Mouse (Mus musculus) stomach, embryonic 14.5 days (tissue): ENCODE data around the gene Lrrc25. TPM values are rescaled to one million over a fixed set of nuclear protein-coding genes. Genes with fewer than 3 reads are reported as not detected.

ENCODE experiments used
- ATAC-seq: fragments of 200-750 bp; cut with Nextera tagmentation; 2 replicates; pipeline ENCODE4 v1.8.0; 2017; ENCODE audit warnings: low read depth, moderate TSS enrichment; ENCODE audit not compliant: insufficient number of reproducible peaks, insufficient read depth, low FRiP score
- H3K27ac ChIP-seq: fragments of 300-500 bp; sonication (generic); 2 replicates; pipeline ENCODE4 v1.5.1; 2014; ENCODE audit warnings: mild to moderate bottlenecking, low read length, moderate library complexity, mixed read lengths
- H3K27me3 ChIP-seq: fragments of 300-500 bp; sonication (generic); 2 replicates; pipeline ENCODE4 v1.6.1; 2014; ENCODE audit warnings: low read length, control low read depth, mixed read lengths; ENCODE audit not compliant: control insufficient read depth, insufficient read depth
- H3K36me3 ChIP-seq: fragments of 300-500 bp; sonication (generic); 2 replicates; pipeline ENCODE4 v1.6.1; 2014; ENCODE audit warnings: mild to moderate bottlenecking, control low read depth, low read length, moderate library complexity, mixed read lengths; ENCODE audit not compliant: control insufficient read depth, insufficient read depth
- H3K4me1 ChIP-seq: fragments of 300-500 bp; sonication (generic); 2 replicates; pipeline ENCODE4 v1.6.1; 2014; ENCODE audit warnings: low read length, control low read depth, mixed read lengths; ENCODE audit not compliant: control insufficient read depth, insufficient read depth
- H3K4me2 ChIP-seq: fragments of 300-500 bp; sonication (generic); replicated peaks from 2 replicates; pipeline ENCODE4 v1.6.1; 2014; ENCODE audit warnings: low read depth, low read length, control low read depth
- H3K4me3 ChIP-seq: fragments of 300-500 bp; sonication (generic); 2 replicates; pipeline ENCODE4 v1.5.1; 2014; ENCODE audit warnings: low read depth, low read length, control low read depth
- H3K9ac ChIP-seq: fragments of 300-500 bp; sonication (generic); replicated peaks from 2 replicates; pipeline ENCODE4 v1.6.1; 2014; ENCODE audit warnings: low read depth, mild to moderate bottlenecking, control low read depth, low read length, moderate library complexity, mixed read lengths
- H3K9me3 ChIP-seq: fragments of 300-500 bp; sonication (generic); 2 replicates; pipeline ENCODE4 v1.6.1; 2016; ENCODE audit warnings: low read depth, low read length, control low read depth; ENCODE audit not compliant: control insufficient read depth
- WGBS: fragments of 180-500 bp; shearing (Covaris S2); extraction: QIAGEN DNeasy Blood & Tissue Kit; methylation state at CpG from one replicate; pipeline ENCODE4 v1.1.7; 2014; 5-methylcytosine and 5-hydroxymethylcytosine counted together
- polyA plus RNA-seq: library from polyadenylated mRNA; unstranded; fragments of >200 nt; fragmentation: Nextera tagmentation; extraction: Ambion mirVana; gene quantifications from 2 replicates; pipeline ENCODE4 v1.2.1, GENCODE M21; 2014

Lrrc25 gene
- polyA plus RNA-seq, 1 experiment from 2014 or later, result 2.9 TPM

GRCm38 (mm10) chr8:70631436-70631835 is 15.5 kb downstream of the Lrrc25 start:
- ATAC-seq, result no peak
- Histone ChIP-seq H3K27me3 (no peaks in the 10 kb centered on the region), H3K9me3 (no peaks in the 10 kb centered on the region), H3K36me3 (no peaks in the 10 kb centered on the region), H3K4me3 (no peak overlapping the region), H3K27ac (no peak overlapping the region), H3K9ac (no peak overlapping the region), H3K4me1 (peaks cover 24% of the 10 kb centered on the region), H3K4me2 (0 out of 2 replicates have a peak overlapping the region, but pooled peaks have one; percentile 14)
- WGBS, result 16% methylated on average over 24 of the region's 24 CpGs

GRCm38 (mm10) chr8:70632346-70632892 is 16.5 kb downstream of the Lrrc25 start, which contains the start of gene Gdf15:
Gene Gdf15, minus strand, starts transcription at chr8:70632456.
- Histone ChIP-seq H3K9me3 (no peaks in the 10 kb centered on the region), H3K4me2 (0 out of 2 replicates have a peak within 1 kb of the TSS, but pooled peaks have one; percentile 14), H3K4me1 (peaks cover 29% of the 10 kb centered on the region), H3K27me3 (no peaks in the 10 kb centered on the region), H3K27ac (no peak within 1 kb of the TSS), H3K9ac (no peak within 1 kb of the TSS), H3K36me3 (no peaks in the 10 kb centered on the region), H3K4me3 (no peak within 1 kb of the TSS)
- no peak for ATAC-seq
- WGBS, result 64% methylated on average over 6 of the region's 6 CpGs

GRCm38 (mm10) chr8:70634066-70634465 is 18.1 kb downstream of the Lrrc25 start:
- Histone ChIP-seq H3K27me3 (no peaks in the 10 kb centered on the region), H3K9me3 (no peaks in the 10 kb centered on the region), H3K4me3 (no peak overlapping the region), H3K36me3 (no peaks in the 10 kb centered on the region), H3K27ac (no peak overlapping the region), H3K9ac (no peak overlapping the region), H3K4me1 (peaks cover 35% of the 10 kb centered on the region), H3K4me2 (no peak overlapping the region)
- no peak for ATAC-seq
- WGBS, result 52% methylated on average over 6 of the region's 6 CpGs

GRCm38 (mm10) chr8:70635527-70635926 is 19.6 kb downstream of the Lrrc25 start:
- H3K27ac ChIP-seq, result no peak overlapping the region
- ATAC-seq, result no peak
- H3K36me3 ChIP-seq, result no peaks in the 10 kb centered on the region
- H3K9ac ChIP-seq, result no peak overlapping the region
- H3K4me2 ChIP-seq, result no peak overlapping the region
- WGBS, result 86% methylated on average over 6 of the region's 6 CpGs
- no peaks in the 10 kb centered on the region for H3K27me3 ChIP-seq
- H3K4me3 ChIP-seq, result no peak overlapping the region
- H3K9me3 ChIP-seq, result no peaks in the 10 kb centered on the region
- H3K4me1 ChIP-seq, result peaks cover 30% of the 10 kb centered on the region

- WGBS, result 58% methylated on average over 8 of the region's 8 CpGs
- ATAC-seq, result no peak
- H3K27ac ChIP-seq, result no peak overlapping the region
- H3K4me3 ChIP-seq, result no peak overlapping the region
- H3K4me1 ChIP-seq, result peaks cover 17% of the 10 kb centered on the region; the same call in 1 of the 2 replicates
- no peaks in the 10 kb centered on the region for H3K27me3 ChIP-seq
- H3K9me3 ChIP-seq, result no peaks in the 10 kb centered on the region
- no peak overlapping the region for H3K9ac ChIP-seq
- no peaks in the 10 kb centered on the region for H3K36me3 ChIP-seq
- no peak overlapping the region for H3K4me2 ChIP-seq
Observed at GRCm38 (mm10) chr8:70636838-70637237, 20.9 kb downstream of the Lrrc25 start.

- H3K4me1 ChIP-seq, result peaks cover 17% of the 10 kb centered on the region; the same call in 1 of the 2 replicates
- no peak overlapping the region for H3K4me2 ChIP-seq
- no peaks in the 10 kb centered on the region for H3K9me3 ChIP-seq
- H3K4me3 ChIP-seq, result no peak overlapping the region
- no peaks in the 10 kb centered on the region for H3K27me3 ChIP-seq
- no peak overlapping the region for H3K27ac ChIP-seq
- WGBS, result 65% methylated on average over 9 of the region's 9 CpGs
- no peaks in the 10 kb centered on the region for H3K36me3 ChIP-seq
- no peak for ATAC-seq
- no peak overlapping the region for H3K9ac ChIP-seq
Observed at GRCm38 (mm10) chr8:70638752-70639151, 22.8 kb downstream of the Lrrc25 start.

- Histone ChIP-seq H3K4me1 (peaks cover 18% of the 10 kb centered on the region; the same call in 1 of the 2 replicates), H3K27me3 (no peaks in the 10 kb centered on the region), H3K9ac (no peak overlapping the region), H3K36me3 (no peaks in the 10 kb centered on the region), H3K27ac (no peak overlapping the region), H3K4me2 (no peak overlapping the region), H3K4me3 (no peak overlapping the region), H3K9me3 (no peaks in the 10 kb centered on the region)
- 58% methylated on average over 3 of the region's 3 CpGs for WGBS
- no peak for ATAC-seq
Observed at GRCm38 (mm10) chr8:70643019-70643418, 27.1 kb downstream of the Lrrc25 start.

- no peak for ATAC-seq
- Histone ChIP-seq H3K9me3 (no peaks in the 10 kb centered on the region), H3K4me1 (peaks cover 24% of the 10 kb centered on the region; the same call in 1 of the 2 replicates), H3K4me3 (no peak overlapping the region), H3K27ac (no peak overlapping the region), H3K4me2 (no peak overlapping the region), H3K9ac (no peak overlapping the region), H3K36me3 (no peaks in the 10 kb centered on the region), H3K27me3 (no peaks in the 10 kb centered on the region)
- WGBS, result 79% methylated on average over 2 of the region's 2 CpGs
Observed at GRCm38 (mm10) chr8:70644065-70644464, 28.1 kb downstream of the Lrrc25 start.
